Mouse (Mus musculus) left cerebral cortex, adult 9 months (tissue): Measurements from ENCODE around the gene Afp.

Experiments
- DNase-seq, 2 experiments: peaks; one replicate each; pipeline ENCODE4 v3.0.0; 2022; ENCODE audit warnings: low spot score in 2 of 2

Gene Afp

GRCm38 (mm10) chr5:90490518-90490917 lies at the start of gene Afp:
TSS of gene Afp (plus strand) at chr5:90490737.
- no peak for DNase-seq

GRCm38 (mm10) chr5:90447577-90447976 lies 43.0 kb upstream of the Afp start:
- no peak for DNase-seq

GRCm38 (mm10) chr5:90449961-90450360 lies 40.6 kb upstream of the Afp start:
- no peak for DNase-seq

GRCm38 (mm10) chr5:90452711-90453110 lies 37.8 kb upstream of the Afp start:
- DNase-seq = no peak

GRCm38 (mm10) chr5:90457241-90457640 lies 33.3 kb upstream of the Afp start:
- no peak for DNase-seq

- DNase-seq = no peak
Measured at GRCm38 (mm10) chr5:90458727-90459126, 31.8 kb upstream of the Afp start.

GRCm38 (mm10) chr5:90460619-90461018 lies 29.9 kb upstream of the Afp start, which contains the start of gene Alb:
TSS of gene Alb (plus strand) at chr5:90460897.
- no peak for DNase-seq

- DNase-seq = no peak
Measured at GRCm38 (mm10) chr5:90466806-90467205, 23.7 kb upstream of the Afp start.

- no peak for DNase-seq
Measured at GRCm38 (mm10) chr5:90467245-90467644, 23.3 kb upstream of the Afp start.

- DNase-seq = no peak
Measured at GRCm38 (mm10) chr5:90470836-90471235, 19.7 kb upstream of the Afp start.

GRCm38 (mm10) chr5:90473902-90474301 lies 16.6 kb upstream of the Afp start:
- no peak for DNase-seq

- DNase-seq = no peak
Measured at GRCm38 (mm10) chr5:90474369-90474768, 16.2 kb upstream of the Afp start.

GRCm38 (mm10) chr5:90476741-90477140 lies 13.8 kb upstream of the Afp start:
- DNase-seq = no peak

- no peak for DNase-seq
Measured at GRCm38 (mm10) chr5:90477308-90478140, 13.0 kb upstream of the Afp start.

- no peak for DNase-seq
Measured at GRCm38 (mm10) chr5:90478886-90479285, 11.7 kb upstream of the Afp start.

GRCm38 (mm10) chr5:90485597-90485996 lies 4.9 kb upstream of the Afp start:
- DNase-seq = no peak

GRCm38 (mm10) chr5:90488323-90488722 lies 2.2 kb upstream of the Afp start:
- no peak for DNase-seq

GRCm38 (mm10) chr5:90492440-90492839 lies 1.9 kb downstream of the Afp start:
- DNase-seq = no peak

- no peak for DNase-seq
Measured at GRCm38 (mm10) chr5:90494308-90494707, 3.8 kb downstream of the Afp start.

- peak in 1 of 2 experiments; percentile 13 for DNase-seq
Measured at GRCm38 (mm10) chr5:90499509-90499908, 9.0 kb downstream of the Afp start.

- peak in 1 of 2 experiments; percentile 82 for DNase-seq
Measured at GRCm38 (mm10) chr5:90500714-90501113, 10.2 kb downstream of the Afp start.

- DNase-seq = no peak
Measured at GRCm38 (mm10) chr5:90501752-90502151, 11.2 kb downstream of the Afp start.

GRCm38 (mm10) chr5:90504742-90505141 lies 14.2 kb downstream of the Afp start:
- no peak for DNase-seq

GRCm38 (mm10) chr5:90506507-90506906 lies 16.0 kb downstream of the Afp start:
- no peak for DNase-seq
